Mouse (Mus musculus): Measurements from ENCODE around the gene Aprt. TPM values are rescaled to one million over a fixed set of nuclear protein-coding genes. Genes with fewer than 3 reads are reported as not detected.

Aprt gene
- polyA plus RNA-seq (2014; fragmentation: Illumina TruSeq; extraction: RNeasy Lipid Tissue Mini Kit (QIAGEN cat#74804)), result not detected

GRCm38 (mm10) chr8:122576648-122577022 lies at the start of gene Aprt:
Gene Aprt, minus strand, starts transcription at chr8:122576909.

GRCm38 (mm10) chr8:122622727-122623126 lies 46.0 kb upstream of the Aprt start, which contains the start of gene Pabpn1l:
Gene Pabpn1l, minus strand, starts transcription at chr8:122622739.

GRCm38 (mm10) chr8:122611295-122612133 lies 34.8 kb upstream of the Aprt start, which contains the start of the genes Galns and Trappc2l:
Gene Galns, minus strand, starts transcription at chr8:122611463.
Gene Trappc2l, plus strand, starts transcription at chr8:122611640.

GRCm38 (mm10) chr8:122567361-122568108 lies 9.2 kb downstream of the Aprt start, which contains the start of gene Cdt1:
Gene Cdt1, plus strand, starts transcription at chr8:122568015.

GRCm38 (mm10) chr8:122551265-122552051 lies 25.3 kb downstream of the Aprt start, which contains the start of gene Piezo1:
Gene Piezo1, minus strand, starts transcription at chr8:122551329.

Other genes with a start within 250 kb of the Aprt start
- gene Trhr2, start 216.2 kb downstream of the Aprt start, polyA plus RNA-seq (2014; fragmentation: Illumina TruSeq; extraction: RNeasy Lipid Tissue Mini Kit (QIAGEN cat#74804)), result not detected
- 14.5 TPM for gene Zc3h18, start 200.3 kb downstream of the Aprt start, polyA plus RNA-seq (2014; fragmentation: Illumina TruSeq; extraction: RNeasy Lipid Tissue Mini Kit (QIAGEN cat#74804))
- gene Il17c, start 154.9 kb downstream of the Aprt start, polyA plus RNA-seq (2014; fragmentation: Illumina TruSeq; extraction: RNeasy Lipid Tissue Mini Kit (QIAGEN cat#74804)), result not detected
- gene Cyba, start 144.0 kb downstream of the Aprt start, polyA plus RNA-seq (2014; fragmentation: Illumina TruSeq; extraction: RNeasy Lipid Tissue Mini Kit (QIAGEN cat#74804)), result not detected
- gene Mvd, start 133.5 kb downstream of the Aprt start, polyA plus RNA-seq (2014; fragmentation: Illumina TruSeq; extraction: RNeasy Lipid Tissue Mini Kit (QIAGEN cat#74804)), result not detected
- gene Snai3, start 116.2 kb downstream of the Aprt start, polyA plus RNA-seq (2014; fragmentation: Illumina TruSeq; extraction: RNeasy Lipid Tissue Mini Kit (QIAGEN cat#74804)), result not detected
- gene Rnf166, start 100.8 kb downstream of the Aprt start, polyA plus RNA-seq (2014; fragmentation: Illumina TruSeq; extraction: RNeasy Lipid Tissue Mini Kit (QIAGEN cat#74804)), result 22.0 TPM
- gene Ctu2, start 100.8 kb downstream of the Aprt start, polyA plus RNA-seq (2014; fragmentation: Illumina TruSeq; extraction: RNeasy Lipid Tissue Mini Kit (QIAGEN cat#74804)), result not detected
- gene Piezo1, start 25.6 kb downstream of the Aprt start, polyA plus RNA-seq (2014; fragmentation: Illumina TruSeq; extraction: RNeasy Lipid Tissue Mini Kit (QIAGEN cat#74804)), result 2.5 TPM
- gene Cdt1, start 8.9 kb downstream of the Aprt start, polyA plus RNA-seq (2014; fragmentation: Illumina TruSeq; extraction: RNeasy Lipid Tissue Mini Kit (QIAGEN cat#74804)), result 1.8 TPM
- gene Galns, start 34.6 kb upstream of the Aprt start, polyA plus RNA-seq (2014; fragmentation: Illumina TruSeq; extraction: RNeasy Lipid Tissue Mini Kit (QIAGEN cat#74804)), result 1.1 TPM
- gene Trappc2l, start 34.7 kb upstream of the Aprt start, polyA plus RNA-seq (2014; fragmentation: Illumina TruSeq; extraction: RNeasy Lipid Tissue Mini Kit (QIAGEN cat#74804)), result 2.9 TPM
- not detected for gene Pabpn1l, start 45.8 kb upstream of the Aprt start, polyA plus RNA-seq (2014; fragmentation: Illumina TruSeq; extraction: RNeasy Lipid Tissue Mini Kit (QIAGEN cat#74804))
- 5.8 TPM for gene Cbfa2t3, start 122.2 kb upstream of the Aprt start, polyA plus RNA-seq (2014; fragmentation: Illumina TruSeq; extraction: RNeasy Lipid Tissue Mini Kit (QIAGEN cat#74804))
- 0.34 TPM for gene Acsf3, start 198.6 kb upstream of the Aprt start, polyA plus RNA-seq (2014; fragmentation: Illumina TruSeq; extraction: RNeasy Lipid Tissue Mini Kit (QIAGEN cat#74804))